Mouse (Mus musculus): ENCODE measurements at regions not wholly inside any gene's neighbourhood (a gene's known extent, or its start where the extent isn't known, plus 50 kb on each side); places are given as distances from the start of the nearest gene placed in this dataset.

GRCm38 (mm10) chr3:42897936-42898335, 1155.5 kb downstream of the D3Ertd751e start:
- TF ChIP-seq EP300 (optimal IDR thresholded peaks at IDR 0.05) (no peak), CTCF (IDR thresholded peaks at IDR 0.05; ENCODE audit: low read depth) (no peak)
